Mouse (Mus musculus): ENCODE results near the gene Gas7.

GRCm38 (mm10) chr11:67644632-67645149, 189.5 kb downstream of the Gas7 start:
- TF ChIP-seq CTCF (IDR thresholded peaks at IDR 0.05; ENCODE audit: low read depth, low read length) (no peak), POLR2A (IDR thresholded peaks at IDR 0.05; ENCODE audit: borderline replicate concordance, low read depth, low read length) (no peak)
